Mouse (Mus musculus): ENCODE data around the gene Asns.
"Not testable (repeated sequence)": the region's sequence is repeated elsewhere in the genome, so short reads cannot be mapped to it uniquely, and the experiment has no call there.

Asns gene

DNA sequence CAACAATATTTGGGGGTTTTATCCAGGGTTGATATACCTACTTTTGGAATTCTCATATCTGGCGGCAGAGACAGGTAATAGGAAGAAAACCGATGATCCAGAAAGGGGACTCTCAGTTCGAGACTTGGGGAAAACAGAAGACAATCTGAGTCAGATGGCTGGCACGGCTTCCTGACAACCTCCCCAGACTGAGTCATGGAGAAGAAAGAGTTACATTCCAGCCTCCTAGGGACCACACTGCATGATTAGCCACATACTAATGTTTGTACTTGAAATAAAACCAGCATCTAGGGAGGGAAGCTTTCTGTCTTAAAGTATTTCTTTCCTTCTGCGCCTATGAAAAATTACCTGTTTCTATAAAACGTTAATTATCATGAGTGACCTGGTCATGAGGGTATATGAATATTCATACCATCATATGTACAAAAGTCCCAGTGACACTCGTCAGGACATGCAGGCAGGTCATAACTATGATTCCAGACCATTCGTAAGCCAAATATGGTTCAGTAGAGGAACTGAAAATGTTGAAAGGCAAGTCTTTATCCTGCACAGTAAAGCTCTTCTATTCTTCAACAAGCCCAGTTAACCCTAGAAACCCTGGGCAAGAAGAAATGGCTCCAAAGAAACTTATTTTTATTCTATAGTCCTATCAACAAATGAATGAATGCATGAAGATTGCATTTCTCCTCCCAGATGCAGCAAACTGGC, 16.7 kb downstream of the Asns start:
- no peak for DNase-seq

DNA sequence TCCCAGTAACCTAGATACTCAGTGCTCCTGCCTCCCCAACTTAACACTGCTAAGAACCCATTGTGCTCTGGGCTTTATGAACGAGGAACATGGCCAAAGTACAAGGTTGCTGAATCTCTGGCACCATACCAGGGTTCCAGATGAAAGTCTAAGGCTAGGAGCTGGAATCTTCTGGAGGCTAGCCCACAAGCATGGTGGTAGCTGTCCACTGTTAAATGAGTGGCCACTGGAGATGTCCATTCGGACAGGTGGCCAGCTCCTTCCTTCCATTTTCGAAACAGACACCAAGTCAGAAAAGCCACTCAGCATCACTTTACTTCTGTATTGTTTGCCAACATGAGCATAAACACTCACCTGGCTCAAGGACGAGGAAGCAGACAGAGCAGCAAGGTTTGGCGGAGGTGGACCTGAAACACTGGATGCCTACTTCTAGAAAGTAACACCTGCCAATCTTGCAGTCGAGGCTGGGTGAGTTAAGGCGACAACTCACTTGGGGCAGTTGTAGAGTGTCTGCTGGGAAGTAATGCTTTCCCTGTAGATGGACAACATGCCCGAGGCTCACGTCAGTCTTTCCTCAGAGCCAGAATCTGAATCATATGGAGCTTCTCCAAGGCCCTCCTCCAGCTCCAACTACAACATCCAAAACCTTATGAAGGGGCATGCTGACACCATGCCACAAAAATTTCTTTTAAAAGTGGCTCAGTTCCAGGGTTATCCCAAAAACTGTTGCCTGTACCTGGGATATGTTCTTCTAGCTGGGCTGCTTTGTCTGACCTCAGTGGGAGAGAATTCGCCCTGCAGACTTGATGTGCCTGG, 20.4 kb downstream of the Asns start:
- no peak for DNase-seq

DNA sequence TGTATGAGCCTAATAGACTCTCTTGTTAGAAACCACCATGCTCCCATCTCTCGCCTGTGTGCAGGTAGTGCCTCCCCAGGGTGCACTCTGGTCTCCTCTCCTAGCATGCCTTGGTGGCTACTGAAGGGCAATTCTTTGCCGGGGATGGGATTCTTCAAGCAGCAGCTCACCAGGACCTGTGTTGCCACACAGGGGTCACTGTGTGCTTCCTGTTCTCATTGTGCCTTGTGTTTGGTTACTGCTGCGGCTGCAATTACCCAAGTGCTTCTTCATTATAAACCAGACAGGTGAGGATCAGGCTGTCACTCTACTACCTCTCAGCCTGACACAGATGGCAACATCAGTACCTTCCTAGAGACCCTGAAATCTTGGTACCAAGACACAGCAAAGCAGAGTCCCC, 21.6 kb downstream of the Asns start:
- DNase-seq = no peak

DNA sequence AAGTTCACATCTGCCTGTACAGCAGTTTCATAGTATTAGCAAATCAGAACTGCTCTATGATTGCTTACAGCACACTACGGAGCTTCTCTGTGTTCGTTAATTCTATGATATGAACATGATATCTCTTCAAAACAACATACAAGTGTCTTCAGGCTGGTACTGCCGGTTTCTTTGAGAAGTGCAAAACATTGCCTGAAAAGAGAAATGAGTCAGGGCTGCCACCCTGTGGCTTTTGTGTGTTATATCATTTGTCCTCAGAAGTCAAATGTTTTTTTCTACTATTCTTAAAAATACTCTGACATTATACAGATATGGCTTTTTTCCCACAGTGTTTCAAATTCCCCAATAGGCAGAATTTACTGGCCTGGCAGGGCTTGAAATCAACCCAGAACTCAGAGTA, 22.5 kb downstream of the Asns start:
- no peak for DNase-seq

DNA sequence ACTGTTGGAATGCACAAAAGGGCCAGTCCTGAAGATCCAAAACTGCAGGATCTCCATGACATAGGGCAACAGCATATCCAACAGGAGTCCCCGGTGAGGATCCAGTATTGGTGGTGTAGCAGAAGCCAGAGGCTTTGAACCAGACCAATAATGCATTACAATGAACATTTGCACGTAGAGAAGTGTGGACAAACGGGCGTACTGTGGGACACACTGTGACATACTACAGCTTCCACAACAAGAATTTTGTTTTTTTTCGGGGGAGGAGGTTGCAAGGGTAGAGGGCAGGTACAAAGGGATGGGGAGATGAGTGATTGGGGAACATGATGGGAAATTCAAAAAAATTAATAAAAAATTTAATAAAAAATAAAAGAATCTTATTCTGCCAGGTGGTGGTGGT, 23.3 kb downstream of the Asns start:
- DNase-seq = no peak

DNA sequence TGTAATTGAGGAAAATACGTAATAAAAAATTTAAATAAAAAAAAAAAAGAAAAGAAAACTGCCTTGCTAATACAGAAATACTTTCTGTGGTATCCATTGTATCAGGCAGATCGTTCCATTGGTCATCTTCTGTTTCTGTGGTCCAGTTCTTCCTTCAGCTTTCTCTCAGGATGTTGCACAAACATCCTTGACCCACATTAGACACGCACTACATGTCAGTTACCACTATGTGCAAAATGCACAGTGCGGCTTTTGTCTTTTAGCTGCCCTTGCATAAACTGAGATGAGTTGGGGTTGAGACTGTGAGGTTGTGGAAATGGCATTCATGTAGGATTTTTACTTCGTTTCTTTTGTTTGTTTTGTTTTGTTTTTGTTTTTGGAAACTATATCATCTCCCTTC, 24.7 kb downstream of the Asns start:
- no peak for DNase-seq

DNA sequence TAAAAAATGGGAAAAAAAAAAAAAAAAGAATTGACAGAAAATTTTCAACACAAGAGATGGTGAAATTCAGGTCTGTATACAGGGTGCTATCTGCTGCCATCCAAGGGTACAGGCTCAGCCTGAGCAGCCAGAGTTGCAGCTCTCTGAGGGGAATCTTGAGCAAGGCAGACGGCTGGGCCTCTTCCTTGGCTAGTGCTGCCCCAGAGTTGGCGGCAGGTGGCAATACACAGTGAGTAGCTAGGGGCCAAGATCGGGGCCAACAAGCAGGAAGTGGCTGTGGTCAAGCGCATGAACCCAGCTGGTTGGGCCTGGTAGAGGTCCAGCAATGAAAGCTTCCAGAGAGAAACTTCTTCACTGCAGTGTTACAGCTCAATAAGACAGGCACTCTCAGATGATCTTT, 27.2 kb downstream of the Asns start:
- DNase-seq = not testable (repeated sequence)

DNA sequence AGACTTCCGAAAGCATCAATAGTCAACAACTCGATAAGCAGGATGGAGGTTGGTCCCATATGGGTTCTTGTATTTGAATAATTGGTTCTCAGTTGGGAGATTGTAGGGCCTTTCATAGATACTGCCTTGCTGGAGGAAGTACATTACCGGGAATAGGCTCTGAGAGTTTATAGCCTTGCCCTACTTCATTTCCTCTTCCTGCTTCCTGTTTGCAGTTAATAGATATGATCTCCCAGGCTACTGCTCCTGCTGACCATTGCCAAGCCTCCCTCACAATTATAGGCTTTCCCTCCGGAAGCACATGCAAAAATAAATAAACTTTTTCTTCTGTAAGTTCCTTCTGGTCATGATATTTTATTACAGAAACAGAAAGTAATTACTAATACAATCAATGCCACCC, 31.6 kb downstream of the Asns start:
- no peak for DNase-seq

DNA sequence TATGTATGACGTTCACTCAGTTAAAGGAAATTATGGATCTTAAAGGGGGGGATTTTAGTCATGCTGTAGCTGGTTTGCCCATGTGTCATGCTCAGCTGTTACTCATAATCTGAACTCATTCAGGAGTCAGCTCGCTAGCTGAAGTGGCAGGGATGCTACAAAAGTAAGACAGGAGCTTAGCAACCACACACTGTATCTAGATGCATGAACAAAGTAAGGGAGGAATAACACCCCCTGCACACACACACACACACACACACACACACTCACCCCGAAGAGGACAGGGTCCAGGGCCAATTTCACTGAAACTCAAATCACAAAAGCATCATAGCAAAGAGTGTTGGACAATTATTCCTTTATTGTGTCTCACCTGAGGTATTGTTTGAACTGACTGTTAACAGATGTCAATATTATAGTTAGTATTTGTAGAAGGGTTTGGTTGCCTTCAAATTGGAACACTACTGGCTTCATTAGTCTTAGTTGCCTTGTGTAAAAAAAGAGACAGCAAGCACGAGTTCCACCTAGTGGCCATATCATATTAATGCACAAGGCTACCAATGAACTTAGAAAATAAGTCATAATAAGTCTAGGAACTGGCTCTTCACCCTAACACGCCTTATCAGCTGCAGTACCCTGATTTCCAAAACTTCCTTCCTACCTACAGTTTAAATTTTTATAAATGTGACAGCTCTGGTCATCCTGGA, 32.5 kb downstream of the Asns start:
- peak; percentile 5 for DNase-seq

DNA sequence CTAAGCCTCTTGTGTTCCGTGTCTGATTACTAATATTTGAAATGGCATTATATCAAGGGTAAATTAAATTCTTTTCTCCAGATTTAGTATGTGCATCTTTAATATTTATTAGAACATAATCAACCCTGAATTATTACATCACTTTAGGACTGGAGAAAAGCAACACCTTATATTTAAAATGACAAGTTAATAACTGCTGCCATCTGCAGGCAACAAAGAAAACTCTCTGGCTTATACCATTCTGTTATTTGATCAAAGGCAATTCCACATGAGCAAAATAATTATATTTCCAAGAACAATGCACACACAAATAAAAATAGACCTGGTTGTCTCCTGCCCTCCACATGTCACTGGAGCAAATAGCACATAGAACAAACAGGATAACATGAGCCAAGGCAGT, 36.5 kb downstream of the Asns start:
- DNase-seq = no peak

DNA sequence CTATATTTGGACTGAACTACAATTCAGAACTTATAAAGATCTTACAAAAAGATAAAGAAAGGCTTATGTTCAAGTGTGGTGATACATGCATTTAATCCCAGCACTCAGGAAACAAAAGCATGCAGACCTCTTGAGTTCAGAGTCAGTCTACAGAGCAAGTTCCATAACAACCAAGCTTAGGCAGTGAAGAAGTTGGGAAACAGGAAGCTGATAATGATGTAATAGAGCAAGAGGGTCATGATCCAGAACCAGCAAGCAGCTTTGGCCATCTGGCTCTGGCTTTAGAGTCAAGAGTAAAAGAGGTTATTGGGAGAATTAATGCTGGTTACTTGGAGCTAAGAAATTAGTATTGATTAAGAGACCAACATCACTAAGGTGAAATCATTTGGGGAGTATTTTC, 44.6 kb downstream of the Asns start:
- DNase-seq = no peak
